Mouse (Mus musculus) cerebellum, adult 2 months (tissue): Measurements from ENCODE around the gene Xrcc4.
"Not testable (repeated sequence)": the region's sequence is repeated elsewhere in the genome, so short reads cannot be mapped to it uniquely, and the experiment has no call there.

Experiments
- CTCF ChIP-seq: fragments of 200-500 bp; IDR thresholded peaks from 2 replicates; pipeline ENCODE4 v1.5.1; 2011; ENCODE audit warnings: low read depth, mild to moderate bottlenecking, control low read depth, low read length, moderate library complexity, borderline replicate concordance; ENCODE audit not compliant: insufficient read depth
- POLR2A ChIP-seq: fragments of 200-500 bp; IDR thresholded peaks from 2 replicates; pipeline ENCODE4 v1.6.1; 2011; ENCODE audit warnings: low read length, control low read depth, borderline replicate concordance; ENCODE audit not compliant: insufficient read depth

DNA sequence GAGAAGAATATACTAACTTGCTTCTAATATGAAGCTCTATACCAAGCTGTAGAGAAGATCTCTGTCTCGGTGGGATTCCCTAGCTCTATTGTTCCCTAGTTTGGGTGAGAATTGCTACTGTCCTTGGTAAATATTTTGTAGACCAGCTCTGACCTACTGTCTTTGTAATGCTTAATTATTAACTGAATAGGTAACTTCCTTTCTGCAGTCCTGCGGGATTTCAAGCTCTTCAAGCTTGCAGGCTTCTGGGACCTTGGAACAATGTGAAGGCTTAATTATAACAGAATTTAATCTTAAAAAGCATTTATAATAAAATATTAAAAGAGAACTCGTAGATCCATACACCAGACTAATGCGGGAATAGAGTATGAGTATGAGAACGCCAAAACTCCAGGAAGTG is 19.3 kb upstream of the Xrcc4 start:
- not testable (repeated sequence) for TF ChIP-seq POLR2A, CTCF
